Mouse (Mus musculus): Measurements from ENCODE around the gene Fpr2. TPM values are rescaled to one million over a fixed set of nuclear protein-coding genes. Genes with fewer than 3 reads are reported as not detected.
"Not testable (repeated sequence)": the region's sequence is repeated elsewhere in the genome, so short reads cannot be mapped to it uniquely, and the experiment has no call there.

The Fpr2 gene
- total RNA-seq, 2 experiments from 2014 or later: not detected

GRCm38 (mm10) chr17:17871697-17872096 lies 15.9 kb upstream of the Fpr2 start:
- DNase-seq (ENCODE audit: low spot score in 2 of 2): no peak
- intact Hi-C loops (cut with DNase I): no loop called here

- intact Hi-C loops (cut with DNase I): no loop called here
- DNase-seq (ENCODE audit: low spot score in 2 of 2): no peak
These were observed 8.3 kb upstream of the Fpr2 start for GRCm38 (mm10) chr17:17879347-17879746.

DNA sequence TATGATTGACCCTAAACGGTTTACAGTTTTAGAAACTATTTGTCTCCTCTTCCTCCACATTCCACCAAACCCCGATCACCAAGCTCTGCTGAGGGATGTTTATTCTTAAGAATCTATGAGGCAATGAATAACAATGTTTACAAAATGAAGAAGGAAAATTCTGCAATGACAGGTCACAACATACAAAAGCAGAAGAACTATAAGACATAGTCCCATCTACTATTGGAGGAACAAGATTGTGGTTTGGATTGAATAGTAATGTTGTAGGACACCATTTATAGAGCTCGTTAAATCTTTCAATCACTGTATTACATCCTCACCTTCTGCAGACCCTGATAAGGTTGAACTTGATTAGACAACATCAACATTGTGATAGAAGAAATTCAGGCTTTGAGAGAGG lies 5.0 kb upstream of the Fpr2 start:
- no peak for DNase-seq (ENCODE audit: low spot score in 2 of 2)
- intact Hi-C loops (cut with DNase I): no loop called here

GRCm38 (mm10) chr17:17883840-17884239 lies 3.8 kb upstream of the Fpr2 start, which contains the start of gene Fpr1:
TSS of gene Fpr1 (minus strand) at chr17:17883940.
- DNase-seq (ENCODE audit: low spot score in 2 of 2): no peak
- intact Hi-C loops (cut with DNase I): no loop called here

GRCm38 (mm10) chr17:17889732-17890425 lies 2.3 kb downstream of the Fpr2 start:
- intact Hi-C loops (cut with DNase I): no loop called here
- no peak for DNase-seq (ENCODE audit: low spot score in 2 of 2)

DNA sequence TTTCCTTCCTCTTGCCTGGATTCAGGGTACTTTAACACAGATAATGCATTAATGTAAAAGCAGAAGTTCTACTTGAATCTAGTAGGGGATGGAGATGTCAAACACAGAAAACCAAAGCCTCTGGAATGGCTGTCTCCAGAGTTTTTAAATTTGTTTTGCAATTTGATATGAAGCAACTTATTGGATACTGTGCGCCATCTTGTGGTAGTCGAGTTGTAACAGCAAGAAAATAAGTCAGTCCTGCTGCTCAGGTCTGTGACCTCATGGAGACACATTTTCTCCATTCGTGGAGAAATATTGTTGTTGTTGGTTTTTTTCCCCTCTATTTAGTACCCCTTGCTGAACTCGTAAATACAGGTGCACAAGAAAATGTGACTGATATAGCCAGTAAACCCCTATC lies 8.4 kb downstream of the Fpr2 start:
- peak; percentile 56 to 63 for DNase-seq (ENCODE audit: low spot score in 2 of 2)
- intact Hi-C loops (cut with DNase I): no loop called here

GRCm38 (mm10) chr17:17899268-17899667 lies 11.6 kb downstream of the Fpr2 start:
- DNase-seq (ENCODE audit: low spot score in 2 of 2): peak; percentile 6 to 47
- intact Hi-C loops (cut with DNase I): no loop called here

- intact Hi-C loops (cut with DNase I): no loop called here
- no peak for DNase-seq (ENCODE audit: low spot score in 2 of 2)
These were observed 13.1 kb downstream of the Fpr2 start for GRCm38 (mm10) chr17:17900768-17901167.

DNA sequence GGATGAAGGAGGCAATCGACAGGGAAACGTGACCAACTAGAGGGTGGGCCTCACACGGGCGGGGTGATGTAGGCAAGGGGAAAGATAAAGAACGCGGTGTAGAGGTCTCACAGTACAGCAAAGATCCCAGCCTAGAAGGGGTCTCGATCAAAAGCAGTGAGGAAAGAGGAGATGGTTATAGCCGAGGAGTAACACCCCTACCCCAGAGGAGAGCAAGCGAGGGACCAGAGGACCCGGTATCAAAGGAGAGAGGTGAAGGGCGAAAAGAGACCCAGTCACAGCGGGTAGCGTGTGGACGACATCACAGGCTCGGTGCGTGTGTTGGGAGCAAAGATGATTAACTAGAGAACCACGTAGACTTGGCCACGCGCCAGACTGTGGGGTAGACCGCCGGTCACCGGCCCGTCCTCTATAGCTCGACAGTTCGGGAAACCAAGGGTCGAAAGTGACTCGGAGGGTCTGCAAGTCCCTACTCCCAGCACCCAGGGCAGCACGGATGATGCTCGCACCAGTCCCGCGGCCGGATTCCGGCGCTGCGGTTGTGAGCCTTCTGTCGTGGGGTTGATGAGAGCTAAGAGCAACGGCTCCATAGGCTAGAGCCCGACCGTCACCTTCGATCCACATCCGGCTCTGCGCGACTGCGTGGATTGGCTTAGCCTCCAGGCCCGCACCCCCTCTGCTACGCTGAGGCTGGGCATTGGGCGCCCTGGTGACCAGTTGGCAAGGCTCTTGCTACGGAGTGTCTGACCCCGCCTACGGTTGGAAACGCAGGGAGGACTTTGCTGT lies 22.2 kb downstream of the Fpr2 start:
- DNase-seq (ENCODE audit: low spot score in 2 of 2): peak; percentile 78 to 92
- intact Hi-C loops (cut with DNase I): no loop called here

- DNase-seq (ENCODE audit: low spot score in 2 of 2); intact Hi-C loops (cut with DNase I): not testable (repeated sequence)
These were observed 25.0 kb downstream of the Fpr2 start for GRCm38 (mm10) chr17:17912618-17913017.

DNA sequence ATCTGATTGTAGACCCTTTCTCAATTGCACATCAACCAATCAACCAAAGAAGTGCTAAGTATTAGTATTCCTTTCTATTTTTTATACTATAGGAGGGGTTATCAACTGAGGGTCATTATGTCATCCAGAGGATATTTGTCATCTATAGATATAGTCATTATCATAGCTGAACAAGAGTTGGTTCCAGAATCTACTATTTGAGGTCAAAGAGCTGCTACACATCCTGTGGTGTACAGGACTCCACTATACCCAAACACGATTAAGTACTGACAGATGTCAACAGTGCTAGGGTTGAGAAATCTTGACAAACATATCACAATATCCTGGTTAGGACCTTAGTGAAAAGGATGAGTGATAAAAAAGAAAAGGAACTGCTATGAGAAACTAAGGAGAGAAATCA lies 29.8 kb downstream of the Fpr2 start:
- intact Hi-C loops (cut with DNase I): no loop called here

GRCm38 (mm10) chr17:17917782-17918181 lies 30.2 kb downstream of the Fpr2 start:
- intact Hi-C loops (cut with DNase I): no loop called here
- no peak for DNase-seq (ENCODE audit: low spot score in 2 of 2)

More for the DNA sequence above, 29.8 kb downstream of the Fpr2 start:
- DNase-seq (ENCODE audit: low spot score in 2 of 2): no peak

Other genes starting within 250 kb of the Fpr2 start
- not detected for gene Vmn2r90, start 184.1 kb upstream of the Fpr2 start, total RNA-seq (2021)
- 10 to 100 TPM; 76.9 to 80.9 TPM for gene Spaca6, start 60.7 kb upstream of the Fpr2 start, total RNA-seq (2021)
- under 1 TPM; 0.26 to 0.32 TPM for gene Has1, start 32.6 kb upstream of the Fpr2 start, total RNA-seq (2021)
- gene Fpr1, start 3.9 kb upstream of the Fpr2 start, total RNA-seq (2021): not detected
- gene Fpr3, start within 50 bp of the Fpr2 start, total RNA-seq (2021): not detected
- gene Fpr-rs4, start 133.9 kb downstream of the Fpr2 start, total RNA-seq (2021): not detected
- under 1 TPM; 0.04 to 0.11 TPM for gene Vmn2r124, start 161.6 kb downstream of the Fpr2 start, total RNA-seq (2021)
- not detected for gene Vmn2r91, start 197.2 kb downstream of the Fpr2 start, total RNA-seq (2021)

Data from left cerebral cortex, postnatal 14 days (tissue).